Mouse (Mus musculus): ENCODE measurements around the gene Angpt4. TPM values are rescaled to one million over a fixed set of nuclear protein-coding genes. Genes with fewer than 3 reads are reported as not detected.
A peak's percentile ranks its signal among the peaks of the same experiment; 100 is the strongest.

Angpt4 gene
- polyA plus RNA-seq, 1 experiment from 2014 or later = 0.06 TPM

DNA sequence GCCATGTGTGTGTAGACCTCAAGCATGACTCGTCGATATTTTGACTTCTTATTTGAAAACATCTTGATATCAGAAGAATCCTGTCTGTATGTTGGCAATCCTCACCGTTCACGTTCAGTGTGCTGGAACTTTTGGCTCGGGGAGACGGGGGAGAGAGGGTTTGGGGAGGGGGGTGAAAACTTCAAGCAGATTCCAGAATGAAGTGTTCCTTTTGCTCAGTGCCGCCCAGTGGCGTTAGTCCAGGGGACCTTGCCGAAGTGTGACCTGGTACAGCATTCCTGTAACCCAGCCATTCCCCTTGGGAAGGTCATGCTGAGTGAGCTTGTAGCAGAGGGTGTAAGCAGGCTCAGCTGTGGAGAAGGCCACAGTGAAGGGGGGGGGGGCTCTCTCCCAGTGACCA lies 8.1 kb downstream of the Angpt4 start:
- no peak overlapping the region for H3K4me3 ChIP-seq
- 73% methylated on average over 9 of the region's 9 CpGs for WGBS
- DNase-seq (ENCODE audit: extremely low spot score, low spot score) = no peak

DNA sequence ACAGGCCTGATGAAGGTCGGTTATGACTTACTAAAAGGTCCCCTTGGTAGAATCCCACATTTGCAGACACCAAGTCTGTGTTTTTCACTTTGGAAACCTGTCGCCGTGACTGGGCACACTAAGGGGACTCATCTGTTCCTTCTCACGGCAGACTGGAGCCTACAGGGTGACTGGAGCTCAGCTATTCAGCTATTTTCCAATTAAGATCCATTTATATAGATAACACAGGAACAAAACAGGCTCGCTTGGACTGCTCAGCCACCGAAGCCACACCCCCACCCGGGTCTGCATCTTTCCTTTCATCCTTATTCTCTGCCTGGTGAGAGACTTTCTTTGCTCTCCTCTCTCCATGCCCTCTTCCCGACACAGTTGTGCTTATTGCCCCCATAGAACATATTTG lies 10.1 kb downstream of the Angpt4 start:
- no peaks in the 10 kb centered on the region for H3K27me3 ChIP-seq (ENCODE audit: poor library complexity, severe bottlenecking)
- H3K27ac ChIP-seq = 0 out of 2 replicates have a peak overlapping the region, but pooled peaks have one; percentile 27
- 64% methylated on average over 8 of the region's 8 CpGs for whole genome bisulfite sequencing
- no peaks in the 10 kb centered on the region for H3K36me3 ChIP-seq (replicated peaks)
- no peak overlapping the region for H3K4me3 ChIP-seq
- peaks cover 61% of the 10 kb centered on the region for H3K4me1 ChIP-seq
- no peak for DNase-seq (ENCODE audit: extremely low spot score, low spot score)
- no peaks in the 10 kb centered on the region for H3K9me3 ChIP-seq

More for the DNA sequence above, 8.1 kb downstream of the Angpt4 start:
- H3K27me3 ChIP-seq (ENCODE audit: poor library complexity, severe bottlenecking) = 0 out of 2 replicates have a peak, but pooled peaks cover 8% of the 10 kb centered on the region
- peaks cover 55% of the 10 kb centered on the region for H3K4me1 ChIP-seq
- no peaks in the 10 kb centered on the region for H3K36me3 ChIP-seq (replicated peaks)
- no peaks in the 10 kb centered on the region for H3K9me3 ChIP-seq
- H3K27ac ChIP-seq = no peak overlapping the region

DNA sequence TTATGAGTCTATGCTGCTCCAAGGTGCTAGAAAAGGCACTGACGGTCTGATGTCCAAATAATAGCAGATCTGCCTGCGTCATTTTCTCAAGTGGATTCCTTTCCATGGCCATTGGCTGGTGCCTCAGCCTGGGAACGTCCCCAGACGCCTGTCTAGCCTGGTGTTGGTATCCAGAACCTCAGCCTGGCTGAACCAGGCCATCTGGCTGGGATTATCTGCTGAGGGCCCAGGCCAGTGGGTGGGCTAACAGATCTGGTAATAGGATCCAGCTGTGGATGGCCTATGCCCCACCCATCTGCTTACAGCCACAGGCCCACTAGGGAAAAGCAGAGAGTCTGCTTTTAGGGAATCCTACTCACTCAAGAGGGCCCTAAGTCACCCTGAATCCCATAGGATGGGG lies 10.6 kb downstream of the Angpt4 start:
- Histone ChIP-seq H3K36me3 (replicated peaks) (no peaks in the 10 kb centered on the region), H3K4me1 (peaks cover 55% of the 10 kb centered on the region), H3K27ac (0 out of 2 replicates have a peak overlapping the region, but pooled peaks have one; percentile 27), H3K9me3 (no peaks in the 10 kb centered on the region), H3K27me3 (ENCODE audit: poor library complexity, severe bottlenecking) (no peaks in the 10 kb centered on the region), H3K4me3 (no peak overlapping the region)
- DNase-seq (ENCODE audit: extremely low spot score, low spot score) = peak; percentile 37
- WGBS = 51% methylated on average over 4 of the region's 4 CpGs

DNA sequence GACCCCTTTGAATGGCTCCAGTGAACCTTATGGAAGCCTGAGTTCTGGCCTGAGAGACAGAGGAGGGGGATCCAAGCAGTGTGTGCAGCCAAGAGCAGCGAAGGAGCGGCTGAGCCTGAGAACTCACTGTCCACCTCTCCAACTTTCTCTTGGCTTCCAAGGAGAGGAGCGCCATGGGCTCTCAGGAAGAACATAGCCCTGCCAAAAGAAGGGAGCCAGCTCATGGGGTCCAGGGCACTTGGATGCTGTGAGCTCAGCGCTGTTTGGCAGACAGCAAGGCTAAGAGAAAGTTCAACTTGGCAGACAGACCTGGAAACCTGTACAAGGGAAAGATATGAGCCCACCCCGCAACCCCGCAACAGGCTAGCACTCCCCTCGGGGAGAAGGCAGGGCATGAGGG lies 13.3 kb downstream of the Angpt4 start:
- H3K4me1 ChIP-seq = peaks cover 51% of the 10 kb centered on the region
- WGBS = 86% methylated on average over 7 of the region's 7 CpGs
- no peaks in the 10 kb centered on the region for H3K9me3 ChIP-seq
- no peak overlapping the region for H3K4me3 ChIP-seq
- H3K27me3 ChIP-seq (ENCODE audit: poor library complexity, severe bottlenecking) = no peaks in the 10 kb centered on the region
- H3K27ac ChIP-seq = peak overlapping the region; percentile 40; the same call in 1 of the 2 replicates
- no peak for DNase-seq (ENCODE audit: extremely low spot score, low spot score)
- H3K36me3 ChIP-seq (replicated peaks) = no peaks in the 10 kb centered on the region

DNA sequence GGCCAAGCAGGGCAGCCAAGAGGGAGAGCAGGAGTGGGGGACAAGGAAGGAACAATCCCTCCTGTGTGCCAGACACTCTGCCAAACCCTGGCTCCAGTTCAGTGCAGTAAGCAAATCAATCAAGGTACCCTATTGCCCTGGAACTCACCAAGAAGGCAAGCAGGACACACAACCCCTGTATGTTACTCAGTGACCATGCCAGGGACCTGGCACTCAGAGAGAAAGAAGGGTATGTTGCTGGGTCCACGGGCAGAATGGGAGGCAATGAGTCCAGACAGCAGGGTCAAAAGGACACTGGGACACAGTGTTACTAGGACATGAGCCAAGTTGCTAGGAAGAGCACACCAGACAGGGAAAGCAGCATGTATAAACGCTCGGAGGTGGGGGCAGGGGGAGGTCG lies 14.7 kb downstream of the Angpt4 start:
- no peak overlapping the region for H3K27ac ChIP-seq
- no peaks in the 10 kb centered on the region for H3K27me3 ChIP-seq (ENCODE audit: poor library complexity, severe bottlenecking)
- H3K36me3 ChIP-seq (replicated peaks) = no peaks in the 10 kb centered on the region
- WGBS = 72% methylated on average over 4 of the region's 4 CpGs
- H3K4me1 ChIP-seq = peaks cover 43% of the 10 kb centered on the region
- no peak for DNase-seq (ENCODE audit: extremely low spot score, low spot score)
- no peaks in the 10 kb centered on the region for H3K9me3 ChIP-seq
- no peak overlapping the region for H3K4me3 ChIP-seq

DNA sequence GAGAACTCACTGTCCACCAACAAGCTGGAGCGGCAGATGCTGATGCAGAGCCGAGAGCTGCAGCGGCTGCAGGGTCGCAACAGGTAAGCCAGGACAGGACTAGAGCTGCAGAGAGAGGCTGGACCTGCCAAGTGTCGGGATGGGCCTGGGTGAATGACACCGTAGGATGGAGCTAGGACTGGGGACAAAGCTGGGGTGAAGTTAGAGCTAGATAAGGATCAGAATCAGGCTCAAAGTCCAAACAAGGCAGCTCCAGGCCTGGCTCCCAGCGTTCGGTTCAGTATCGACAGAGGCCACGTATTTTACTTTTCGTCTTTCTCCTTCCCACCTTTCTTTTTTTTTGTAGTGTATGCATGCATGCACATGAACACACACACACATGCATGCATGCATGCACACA lies 16.1 kb downstream of the Angpt4 start:
- peaks cover 29% of the 10 kb centered on the region for H3K4me1 ChIP-seq
- 91% methylated on average over 11 of the region's 11 CpGs for WGBS
- H3K36me3 ChIP-seq (replicated peaks) = no peaks in the 10 kb centered on the region
- no peak overlapping the region for H3K4me3 ChIP-seq
- H3K9me3 ChIP-seq = no peaks in the 10 kb centered on the region
- H3K27ac ChIP-seq = no peak overlapping the region
- H3K27me3 ChIP-seq (ENCODE audit: poor library complexity, severe bottlenecking) = no peaks in the 10 kb centered on the region
- DNase-seq (ENCODE audit: extremely low spot score, low spot score) = no peak

DNA sequence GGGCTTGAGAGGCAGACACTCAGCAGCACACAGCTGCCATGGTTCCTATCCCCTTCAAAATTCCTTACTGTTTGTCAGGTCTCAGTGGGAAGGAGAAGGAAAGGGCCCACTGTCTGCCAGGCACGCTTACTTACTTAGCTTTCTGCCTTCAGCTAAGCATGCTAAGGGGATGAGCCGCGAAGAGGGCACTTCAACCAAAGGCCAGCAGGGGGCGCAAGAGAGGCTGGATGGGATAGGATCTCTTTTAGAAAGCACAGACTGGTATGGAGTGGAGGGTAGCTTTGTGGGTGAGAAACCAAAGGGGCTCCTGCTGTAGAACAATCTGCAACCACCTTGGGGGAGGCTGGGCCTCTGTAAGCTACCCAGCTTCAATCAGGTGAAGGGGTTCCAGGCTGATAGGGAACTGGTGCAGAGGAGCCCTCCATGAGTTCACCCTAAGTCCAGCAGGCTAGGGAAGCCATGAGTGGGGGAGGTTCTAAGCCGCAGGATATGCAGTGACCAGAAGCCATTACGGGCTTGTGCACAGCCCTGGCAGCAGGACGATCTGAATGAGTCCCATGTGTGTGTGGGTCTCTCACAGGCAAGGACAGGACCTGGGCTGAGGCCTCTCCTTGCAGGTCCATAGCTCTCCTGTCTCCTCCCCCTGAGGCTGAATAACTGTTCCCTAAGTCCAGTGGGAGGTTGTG lies 19.5 kb downstream of the Angpt4 start:
- Histone ChIP-seq H3K4me3 (no peak overlapping the region), H3K9me3 (no peaks in the 10 kb centered on the region), H3K4me1 (0 out of 2 replicates have a peak, but pooled peaks cover 10% of the 10 kb centered on the region), H3K27me3 (ENCODE audit: poor library complexity, severe bottlenecking) (no peaks in the 10 kb centered on the region), H3K36me3 (replicated peaks) (no peaks in the 10 kb centered on the region), H3K27ac (no peak overlapping the region)
- 35% methylated on average over 7 of the region's 7 CpGs for WGBS
- peak; percentile 85 for DNase-seq (ENCODE audit: extremely low spot score, low spot score)

DNA sequence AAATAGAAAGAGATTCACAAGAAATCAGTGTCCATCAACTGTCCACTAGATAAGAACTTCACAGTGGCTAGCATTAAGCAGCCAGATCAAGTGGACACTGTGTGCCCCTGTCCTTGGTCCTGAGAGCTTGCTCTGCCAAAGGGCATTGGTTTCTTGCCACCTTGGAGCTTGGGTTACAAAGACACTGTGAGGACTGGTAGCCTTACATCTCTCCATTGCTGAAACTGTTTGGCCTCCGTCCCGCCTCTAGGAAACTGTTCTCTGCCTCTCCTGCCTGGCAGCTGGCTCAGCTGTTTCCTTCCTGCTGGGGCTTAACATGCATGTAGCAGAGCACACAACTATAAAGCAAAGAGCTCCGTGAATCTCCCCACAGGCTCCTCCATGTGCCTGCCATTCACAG lies 26.9 kb downstream of the Angpt4 start:
- 71% methylated on average over 3 of the region's 3 CpGs for WGBS
- no peak for DNase-seq (ENCODE audit: extremely low spot score, low spot score)

DNA sequence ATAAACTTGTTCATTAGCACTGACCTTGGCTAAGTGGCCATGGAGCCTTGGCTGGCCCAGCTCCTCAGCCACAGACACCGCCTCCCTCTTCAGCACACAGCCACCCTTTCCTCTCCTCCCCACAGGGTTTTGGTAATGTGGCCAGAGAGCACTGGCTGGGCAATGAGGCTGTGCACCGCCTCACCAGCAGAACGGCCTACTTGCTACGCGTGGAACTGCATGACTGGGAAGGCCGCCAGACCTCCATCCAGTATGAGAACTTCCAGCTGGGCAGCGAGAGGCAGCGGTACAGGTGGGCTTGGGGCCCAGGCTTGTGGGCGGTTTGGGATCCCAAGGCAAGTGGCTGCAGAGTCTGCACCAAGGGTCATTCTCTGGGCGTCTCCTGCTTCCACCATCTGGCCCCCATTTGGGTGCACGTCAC lies 27.8 kb downstream of the Angpt4 start:
- Histone ChIP-seq H3K27ac (no peak overlapping the region), H3K4me1 (peaks cover 4% of the 10 kb centered on the region; the same call in 1 of the 2 replicates), H3K4me3 (no peak overlapping the region), H3K36me3 (replicated peaks) (no peaks in the 10 kb centered on the region), H3K27me3 (ENCODE audit: poor library complexity, severe bottlenecking) (no peaks in the 10 kb centered on the region), H3K9me3 (no peaks in the 10 kb centered on the region)
- DNase-seq (ENCODE audit: extremely low spot score, low spot score) = no peak
- WGBS = 77% methylated on average over 11 of the region's 11 CpGs

More for the DNA sequence above, 26.9 kb downstream of the Angpt4 start:
- H3K9me3 ChIP-seq = no peaks in the 10 kb centered on the region
- H3K36me3 ChIP-seq (replicated peaks) = no peaks in the 10 kb centered on the region
- no peaks in the 10 kb centered on the region for H3K27me3 ChIP-seq (ENCODE audit: poor library complexity, severe bottlenecking)
- no peak overlapping the region for H3K27ac ChIP-seq
- H3K4me1 ChIP-seq = peaks cover 4% of the 10 kb centered on the region; the same call in 1 of the 2 replicates
- H3K4me3 ChIP-seq = no peak overlapping the region

DNA sequence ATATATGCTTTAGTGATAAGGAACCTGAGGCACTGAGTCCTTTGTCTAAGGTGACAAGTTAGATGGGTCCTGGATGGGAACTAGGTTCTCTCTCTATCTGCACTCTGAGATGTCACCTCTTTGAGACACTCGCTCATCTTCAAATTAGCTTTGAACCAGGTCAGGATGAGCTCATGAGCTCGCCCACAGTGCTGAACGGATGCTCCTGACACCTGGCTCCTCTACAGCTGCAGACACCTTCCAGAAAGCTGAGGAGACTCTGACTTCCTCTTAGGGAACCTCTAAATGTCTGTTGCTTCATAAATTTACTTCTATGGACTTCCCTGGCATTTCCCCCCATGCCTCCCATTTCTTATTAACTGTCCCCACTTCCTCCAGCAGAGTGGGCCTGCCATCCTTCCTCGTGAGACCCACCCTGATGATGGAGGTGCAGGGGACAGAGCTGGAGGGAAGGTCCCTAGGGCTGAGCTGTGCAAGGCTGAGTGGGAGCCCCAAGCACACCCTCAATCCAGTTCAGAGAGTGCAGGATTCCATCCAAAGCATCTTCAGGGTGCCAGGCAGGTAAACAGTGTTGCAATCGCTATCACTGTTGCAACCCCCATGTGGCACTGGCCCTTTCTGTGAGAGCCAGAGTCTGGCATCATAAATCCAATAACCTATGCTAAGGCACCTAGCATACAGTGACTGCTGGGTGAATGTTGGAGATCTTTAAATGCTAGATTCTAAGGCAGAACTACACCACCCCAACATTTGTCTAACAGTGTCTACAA lies 28.8 kb downstream of the Angpt4 start:
- Histone ChIP-seq H3K27me3 (ENCODE audit: poor library complexity, severe bottlenecking) (no peaks in the 10 kb centered on the region), H3K4me1 (peaks cover 4% of the 10 kb centered on the region; the same call in 1 of the 2 replicates), H3K9me3 (no peaks in the 10 kb centered on the region), H3K27ac (no peak overlapping the region), H3K36me3 (replicated peaks) (no peaks in the 10 kb centered on the region), H3K4me3 (no peak overlapping the region)
- WGBS = 85% methylated on average over 5 of the region's 5 CpGs
- no peak for DNase-seq (ENCODE audit: extremely low spot score, low spot score)

DNA sequence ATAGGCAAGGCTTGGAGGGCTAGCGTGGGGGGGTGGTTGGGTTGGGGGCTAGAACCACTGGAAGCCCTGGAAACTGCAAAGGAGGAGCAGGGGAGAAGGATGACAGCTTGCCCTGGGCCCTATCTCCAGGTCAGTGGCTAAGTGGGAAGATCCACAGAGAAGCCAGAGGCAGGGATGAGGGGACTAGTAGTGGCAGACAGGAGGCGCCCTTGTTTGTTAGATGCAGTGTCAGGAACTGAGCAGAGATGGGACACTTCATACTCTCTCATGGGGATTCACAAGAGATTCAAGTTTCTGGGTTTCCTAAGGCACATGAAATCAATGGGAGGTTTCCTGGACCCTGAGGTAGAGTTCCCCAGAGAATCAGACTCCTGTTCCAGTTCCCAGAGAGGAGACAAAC lies 30.3 kb downstream of the Angpt4 start:
- WGBS = 33% methylated on average over 2 of the region's 2 CpGs
- no peak overlapping the region for H3K27ac ChIP-seq
- H3K27me3 ChIP-seq (ENCODE audit: poor library complexity, severe bottlenecking) = no peaks in the 10 kb centered on the region

DNA sequence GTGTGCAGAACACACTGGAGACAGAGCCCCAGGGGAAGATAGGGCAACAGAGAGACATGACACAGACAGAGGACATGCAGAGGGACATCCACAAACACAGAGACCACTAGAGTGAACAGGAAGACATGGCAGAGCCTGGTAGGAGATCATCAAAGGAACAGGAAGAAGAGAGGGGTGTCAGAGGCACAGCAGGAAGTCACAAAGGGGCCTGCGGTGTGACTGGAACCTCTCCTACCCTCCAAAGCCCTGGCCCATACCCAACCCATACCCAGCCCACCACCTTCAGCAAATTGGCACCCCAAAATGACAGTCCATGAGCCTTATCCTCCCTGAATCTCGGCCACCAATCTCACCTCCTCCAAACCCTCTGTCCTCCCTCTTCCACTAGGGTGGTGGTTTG lies 33.1 kb downstream of the Angpt4 start:
- no peak for DNase-seq (ENCODE audit: extremely low spot score, low spot score)
- WGBS = 76% methylated on average over 2 of the region's 2 CpGs
- Histone ChIP-seq H3K36me3 (replicated peaks) (no peaks in the 10 kb centered on the region), H3K27me3 (ENCODE audit: poor library complexity, severe bottlenecking) (no peaks in the 10 kb centered on the region), H3K4me1 (no peaks in the 10 kb centered on the region), H3K9me3 (no peaks in the 10 kb centered on the region), H3K4me3 (no peak overlapping the region), H3K27ac (no peak overlapping the region)

More for the DNA sequence above, 30.3 kb downstream of the Angpt4 start:
- no peaks in the 10 kb centered on the region for H3K9me3 ChIP-seq
- H3K36me3 ChIP-seq (replicated peaks) = no peaks in the 10 kb centered on the region
- peaks cover 4% of the 10 kb centered on the region; the same call in 1 of the 2 replicates for H3K4me1 ChIP-seq
- no peak overlapping the region for H3K4me3 ChIP-seq
- DNase-seq (ENCODE audit: extremely low spot score, low spot score) = no peak

DNA sequence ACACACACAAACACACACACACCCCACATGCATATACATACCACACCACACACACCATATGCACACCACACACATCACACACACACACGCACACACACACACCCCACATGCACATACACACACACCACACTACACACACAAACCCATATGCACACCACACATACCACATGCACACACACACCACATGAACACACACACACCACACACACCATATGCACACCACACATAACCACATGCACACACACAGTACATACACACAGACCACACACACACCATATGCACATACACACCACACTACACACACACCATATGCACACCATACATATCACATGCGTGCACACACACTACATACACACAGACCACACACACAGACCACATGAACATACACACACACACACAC lies 36.6 kb downstream of the Angpt4 start:
- WGBS = 86% methylated on average over 2 of the region's 2 CpGs
- DNase-seq (ENCODE audit: extremely low spot score, low spot score) = no peak
- no peaks in the 10 kb centered on the region for H3K27me3 ChIP-seq (ENCODE audit: poor library complexity, severe bottlenecking)
- H3K36me3 ChIP-seq (replicated peaks) = no peaks in the 10 kb centered on the region
- no peaks in the 10 kb centered on the region for H3K9me3 ChIP-seq
- no peak overlapping the region for H3K4me3 ChIP-seq
- no peak overlapping the region for H3K27ac ChIP-seq
- no peaks in the 10 kb centered on the region for H3K4me1 ChIP-seq

All from forebrain, embryonic 10.5 days (tissue).